ENCODE assay signal across 30 mouse cellular contexts in genomic region chr6:5386486-5386885, GRCm38 (mm10). TPM values are rescaled to one million over a fixed set of nuclear protein-coding genes. Genes with fewer than 3 reads are reported as not detected.
DNase-seq lines count a peak whose midpoint lies in the region; ATAC-seq and TF ChIP-seq lines count a peak whose summit lies in the region.
"Had no signal": no experiment of that assay in that cellular context is flagged by ENCODE, and none has a peak within 500 bp of the region (broad histone marks: within the 10 kb centered on the region; RNA-seq: fewer than 3 reads in every experiment).

No protein-coding gene starts in this region.

- TF ChIP-seq EP300 in MEL (IDR thresholded peaks at IDR 0.05; ENCODE audit: low read depth in 1 of 2, low read length in 2 of 2) = 0 out of 4 replicates have a peak, but pooled peaks of 1 of the 2 experiments have one; percentile 9

- H3K4me3 ChIP-seq in midbrain, embryonic 11.5 days (ENCODE audit: low read depth, low read length) = no peak overlapping the region
- no peak overlapping the region for H3K4me3 ChIP-seq in midbrain, postnatal 0 days (ENCODE audit: low read depth, low read length)
- H3K4me3 ChIP-seq in MEL (ENCODE audit: control insufficient read depth in 1 of 2, insufficient read depth in 1 of 2, low read depth in 2 of 2, low read length in 2 of 2) = no peak overlapping the region
- H3K4me3 ChIP-seq in kidney, embryonic 16.5 days (ENCODE audit: low read length) = no peak overlapping the region
- H3K4me3 ChIP-seq: embryonic facial prominence, embryonic 12.5 days; embryonic facial prominence, embryonic 15.5 days; gastrocnemius, adult 2 months; heart, adult 2 months; heart, embryonic 12.5 days; heart, embryonic 15.5 days had no signal

- intact Hi-C loops in heart, postnatal 25 days (cut with DNase I) = no loop called here

- no peak overlapping the region for H3K27ac ChIP-seq in midbrain, embryonic 11.5 days (ENCODE audit: low read depth, low read length)
- no peak overlapping the region for H3K27ac ChIP-seq in midbrain, postnatal 0 days (ENCODE audit: low read depth, low read length)
- no peak overlapping the region for H3K27ac ChIP-seq in MEL (ENCODE audit: control insufficient read depth, low read depth, low read length)
- H3K27ac ChIP-seq in kidney, embryonic 16.5 days (ENCODE audit: low read length) = no peak overlapping the region
- H3K27ac ChIP-seq: embryonic facial prominence, embryonic 12.5 days; embryonic facial prominence, embryonic 15.5 days; gastrocnemius, adult 2 months; heart, adult 2 months; heart, embryonic 15.5 days; hindbrain, embryonic 14.5 days; hindbrain, postnatal 0 days had no signal

- 85% methylated on average over 4 of the region's 4 CpGs for WGBS in midbrain, embryonic 11.5 days
- WGBS in midbrain, postnatal 0 days = 91% methylated on average over 4 of the region's 4 CpGs
- WGBS in kidney, embryonic 16.5 days = 69% methylated on average over 4 of the region's 4 CpGs

- no peaks in the 10 kb centered on the region for H3K79me2 ChIP-seq in MEL (ENCODE audit: control insufficient read depth, insufficient read depth, low read length, poor library complexity)

- no peaks in the 10 kb centered on the region for H3K27me3 ChIP-seq in midbrain, embryonic 11.5 days (ENCODE audit: control insufficient read depth, insufficient read depth, low read length)
- H3K27me3 ChIP-seq in midbrain, postnatal 0 days (ENCODE audit: insufficient read depth, low read length) = no peaks in the 10 kb centered on the region
- peaks cover 11 to 14% of the 10 kb centered on the region in 2 experiments for H3K27me3 ChIP-seq in MEL (ENCODE audit: control insufficient read depth in 1 of 2, insufficient read depth in 2 of 2, low read length in 2 of 2)
- H3K27me3 ChIP-seq in kidney, embryonic 16.5 days (ENCODE audit: insufficient read depth, low read length) = no peaks in the 10 kb centered on the region
- H3K27me3 ChIP-seq: CH12.LX; embryonic facial prominence, embryonic 12.5 days; embryonic facial prominence, embryonic 15.5 days; heart, embryonic 12.5 days; heart, embryonic 15.5 days had no signal

- H3K9ac ChIP-seq in midbrain, embryonic 11.5 days (ENCODE audit: low read length) = no peak overlapping the region
- H3K9ac ChIP-seq in midbrain, postnatal 0 days (replicated peaks; ENCODE audit: low read length, poor library complexity, severe bottlenecking) = no peak overlapping the region
- no peak overlapping the region for H3K9ac ChIP-seq in MEL (ENCODE audit: control insufficient read depth, low read depth, low read length, poor library complexity, severe bottlenecking)
- no peak overlapping the region for H3K9ac ChIP-seq in kidney, embryonic 16.5 days (replicated peaks; ENCODE audit: low read length)
- H3K9ac ChIP-seq: embryonic facial prominence, embryonic 12.5 days; embryonic facial prominence, embryonic 15.5 days; forebrain, postnatal 0 days; heart, embryonic 12.5 days; heart, embryonic 15.5 days; hindbrain, embryonic 14.5 days had no signal

- no peak overlapping the region for H3K4me2 ChIP-seq in midbrain, embryonic 11.5 days
- no peak overlapping the region for H3K4me2 ChIP-seq in midbrain, postnatal 0 days (ENCODE audit: low read depth, low read length, poor library complexity, severe bottlenecking)
- H3K4me2 ChIP-seq in kidney, embryonic 16.5 days (replicated peaks; ENCODE audit: low read depth, low read length) = no peak overlapping the region
- H3K4me2 ChIP-seq: embryonic facial prominence, embryonic 12.5 days; embryonic facial prominence, embryonic 15.5 days; heart, embryonic 12.5 days; heart, embryonic 15.5 days; hindbrain, embryonic 14.5 days had no signal

- no peak for ATAC-seq in midbrain, embryonic 11.5 days (ENCODE audit: low FRiP score)
- ATAC-seq in midbrain, postnatal 0 days (ENCODE audit: low FRiP score) = no peak
- ATAC-seq in kidney, embryonic 16.5 days (ENCODE audit: low FRiP score, low TSS enrichment) = no peak
- ATAC-seq: activated CD4-positive, CD25-positive, alpha-beta regulatory T cell, adult 4 months; forebrain, embryonic 14.5 days; forebrain, postnatal 0 days; hindbrain, postnatal 0 days; inflammation-experienced regulatory T-cells, adult 6 months; intestine, embryonic 16.5 days had no signal

- TF ChIP-seq CTCF in midbrain, postnatal 0 days (IDR thresholded peaks at IDR 0.05) = no peak
- TF ChIP-seq CTCF in MEL (IDR thresholded peaks at IDR 0.05 in 2 of 3, conservative IDR thresholded peaks at IDR 0.05 in 1 of 3; ENCODE audit: control insufficient read depth in 1 of 3, insufficient read depth in 1 of 3, low read depth in 2 of 3, low read length in 3 of 3, poor library complexity in 1 of 3, severe bottlenecking in 1 of 3) = no peak

- H3K9me3 ChIP-seq in midbrain, embryonic 11.5 days (ENCODE audit: control insufficient read depth, low read length) = no peaks in the 10 kb centered on the region
- no peaks in the 10 kb centered on the region for H3K9me3 ChIP-seq in midbrain, postnatal 0 days (ENCODE audit: low read length)
- no peaks in the 10 kb centered on the region for H3K9me3 ChIP-seq in MEL (replicated peaks; ENCODE audit: insufficient read depth, low read length)
- no peaks in the 10 kb centered on the region for H3K9me3 ChIP-seq in kidney, embryonic 16.5 days (ENCODE audit: low read length)
- H3K9me3 ChIP-seq: embryonic facial prominence, embryonic 12.5 days; embryonic facial prominence, embryonic 15.5 days; heart, embryonic 12.5 days; heart, embryonic 15.5 days had no signal

- no peaks in the 10 kb centered on the region for H3K36me3 ChIP-seq in midbrain, embryonic 11.5 days (ENCODE audit: control insufficient read depth, insufficient read depth, low read length)
- H3K36me3 ChIP-seq in midbrain, postnatal 0 days (ENCODE audit: insufficient read depth, low read length) = no peaks in the 10 kb centered on the region
- H3K36me3 ChIP-seq in MEL (ENCODE audit: control insufficient read depth in 1 of 2, insufficient read depth in 2 of 2, low read length in 2 of 2) = no peaks in the 10 kb centered on the region
- no peaks in the 10 kb centered on the region for H3K36me3 ChIP-seq in kidney, embryonic 16.5 days (ENCODE audit: insufficient read depth, low read length)
- H3K36me3 ChIP-seq: embryonic facial prominence, embryonic 12.5 days; embryonic facial prominence, embryonic 15.5 days; heart, embryonic 12.5 days; heart, embryonic 15.5 days had no signal

- no peak for TF ChIP-seq RAD21 in MEL (IDR thresholded peaks at IDR 0.05; ENCODE audit: low read depth, low read length)

- H3K4me1 ChIP-seq in midbrain, embryonic 11.5 days (ENCODE audit: control insufficient read depth, insufficient read depth, low read length) = peaks cover 23% of the 10 kb centered on the region
- peaks cover 6% of the 10 kb centered on the region; the same call in 1 of the 2 replicates for H3K4me1 ChIP-seq in midbrain, postnatal 0 days (ENCODE audit: insufficient read depth, low read length)
- H3K4me1 ChIP-seq in MEL (ENCODE audit: control insufficient read depth in 1 of 2, insufficient read depth in 2 of 2, low read length in 2 of 2) = no peaks in the 10 kb centered on the region
- peaks cover 19% of the 10 kb centered on the region for H3K4me1 ChIP-seq in kidney, embryonic 16.5 days (ENCODE audit: insufficient read depth, low read length)

- no peak for TF ChIP-seq POLR2A in MEL (IDR thresholded peaks at IDR 0.05; ENCODE audit: control insufficient read depth in 1 of 2, insufficient read depth in 1 of 2, low read depth in 1 of 2, low read length in 2 of 2, poor library complexity in 1 of 2)

- DNase-seq in heart, adult 11 months = peak; percentile 76
- no peak for DNase-seq in heart, postnatal 25 days (ENCODE audit: low spot score)
- DNase-seq in midbrain, embryonic 11.5 days (ENCODE audit: low spot score, missing footprints) = peak; percentile 79
- no peak for DNase-seq in midbrain, postnatal 0 days (ENCODE audit: low spot score)
- DNase-seq in MEL (ENCODE audit: low read depth, low spot score) = no peak
- DNase-seq: adrenal gland, adult 8-10 months; adrenal gland, postnatal 25 days; B cell, adult 2 months; cerebellum, adult 11-12 months; cerebellum, adult 8-10 months; cerebellum, postnatal 10 days; cerebellum, postnatal 36 days; forebrain, postnatal 0 days; gastrocnemius, adult 2 months; gastrocnemius, postnatal 14 days; heart, adult 2 months; heart, postnatal 10 days; heart, postnatal 4 days had no signal

TF ChIP-seq in MEL, 35 proteins besides CTCF, POLR2A, EP300 and RAD21:
- TF ChIP-seq ZC3H11A (IDR thresholded peaks at IDR 0.05; ENCODE audit: low read depth, low read length) (no peak), ZMIZ1 (IDR thresholded peaks at IDR 0.05; ENCODE audit: low read depth, low read length) (no peak), USF2 (IDR thresholded peaks at IDR 0.05; ENCODE audit: borderline replicate concordance in 1 of 2, insufficient read depth in 1 of 2, low read depth in 1 of 2, low read length in 2 of 2) (no peak), TCF12 (IDR thresholded peaks at IDR 0.05; ENCODE audit: low read depth, low read length) (peak; percentile 32; the same call in 1 of the 2 replicates)

RNA-seq across cellular contexts. Expression of gene Asb4, which starts 3.3 kb away (rescaled TPM):
- total RNA-seq in heart, postnatal 25 days (2021) = 1 to 10 TPM; 6.2 to 9.7 TPM
- 22.8 and 23.6 TPM in 2 replicates for polyA plus RNA-seq in midbrain, embryonic 11.5 days (2014; fragmentation: Nextera tagmentation; extraction: Ambion mirVana)
- total RNA-seq in midbrain, postnatal 0 days (2014; rRNA removed) = 9.0 and 9.7 TPM in 2 replicates
- polyA plus RNA-seq in midbrain, postnatal 0 days (2015; fragmentation: Nextera tagmentation; extraction: Ambion mirVana) = 15.4 and 23.0 TPM in 2 replicates
- not detected in 2 replicates for total RNA-seq in MEL (2012; rRNA removed)
- polyA plus RNA-seq in MEL (2012; ENCODE audit: insufficient read depth in 1 of 2, insufficient read length in 2 of 2, low read depth in 1 of 2, low replicate concordance in 2 of 2, missing spikeins in 1 of 2) = not detected
- polyA plus RNA-seq in kidney, embryonic 16.5 days (2015; fragmentation: Nextera tagmentation; extraction: Ambion mirVana) = 23.0 and 23.4 TPM in 2 replicates
- polyA plus RNA-seq: activated CD4-positive, CD25-positive, alpha-beta regulatory T cell, adult 4 months had no signal

Comparison
In these comparisons a context has a peak if more than half of its experiments do, and no peak if none do; other contexts are left out.
1. DNase-seq: peak in heart, adult 11 months (single experiment) and midbrain, embryonic 11.5 days (single experiment); none in heart, postnatal 25 days (single experiment), midbrain, postnatal 0 days (single experiment) and MEL (single experiment).
2. RNA of gene Asb4, which starts 3.3 kb away (polyA plus RNA-seq): 22.8 to 23.6 TPM in midbrain, embryonic 11.5 days, 23.0 to 23.4 TPM in kidney, embryonic 16.5 days and 15.4 to 23.0 TPM in midbrain, postnatal 0 days; not detected in MEL; every median in the first group is over 10 times any median in the second.